15 mouse cellular contexts compared by ENCODE assay signal in the genomic region with DNA sequence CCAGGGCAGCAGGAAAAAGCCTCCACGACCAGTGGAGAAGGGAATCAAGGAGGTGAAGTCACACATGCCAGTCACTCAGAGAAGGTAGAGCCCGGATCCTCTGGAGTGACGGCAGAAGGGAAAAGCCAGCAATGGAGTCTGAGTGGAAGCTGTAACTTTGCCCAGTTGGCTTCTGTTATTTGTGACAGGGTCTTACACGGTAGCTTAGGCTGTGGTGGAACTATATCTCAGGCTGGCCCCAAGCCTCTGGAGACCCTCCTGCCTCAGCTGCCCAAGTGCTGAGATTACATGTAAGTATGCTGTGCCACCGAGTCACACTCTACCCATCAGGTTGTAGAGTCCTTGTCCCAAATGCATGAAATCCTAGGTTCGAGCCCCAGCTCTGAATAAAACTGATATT. TPM values are rescaled to one million over a fixed set of nuclear protein-coding genes. Genes with fewer than 3 reads are reported as not detected.
DNase-seq lines count a peak whose midpoint lies in the region; ATAC-seq and TF ChIP-seq lines count a peak whose summit lies in the region.
"Had no signal": no experiment of that assay in that cellular context is flagged by ENCODE, and none has a peak within 500 bp of the region (broad histone marks: within the 10 kb centered on the region; RNA-seq: fewer than 3 reads in every experiment).

No protein-coding gene starts in this region.

- H3K27ac ChIP-seq in gastrocnemius, adult 2 months: peak overlapping the region; percentile 95; the same call in 1 of the 2 replicates
- no peak overlapping the region for H3K27ac ChIP-seq in liver, embryonic 11.5 days (ENCODE audit: low read depth, low read length)
- H3K27ac ChIP-seq in heart, embryonic 16.5 days (ENCODE audit: low read length): no peak overlapping the region
- peak overlapping the region; percentile 85 for H3K27ac ChIP-seq in small intestine, adult 2 months (ENCODE audit: insufficient read depth, low read depth, low read length)
- H3K27ac ChIP-seq: midbrain, embryonic 13.5 days had no signal

- ATAC-seq in liver, embryonic 11.5 days (replicated peaks; ENCODE audit: low FRiP score): no peak
- no peak for ATAC-seq in heart, embryonic 16.5 days (replicated peaks; ENCODE audit: extremely low read depth, insufficient read depth, low FRiP score)
- ATAC-seq: forebrain, embryonic 16.5 days; midbrain, embryonic 13.5 days had no signal

- TF ChIP-seq POLR2A in small intestine, adult 2 months (IDR thresholded peaks at IDR 0.05; ENCODE audit: low read depth, low read length): no peak

- H3K4me1 ChIP-seq in liver, embryonic 11.5 days (replicated peaks; ENCODE audit: control insufficient read depth, insufficient read depth, low read length): peaks cover 41% of the 10 kb centered on the region
- H3K4me1 ChIP-seq in heart, embryonic 16.5 days (ENCODE audit: control insufficient read depth, insufficient read depth, low read length): peaks cover 38% of the 10 kb centered on the region
- peaks cover 39% of the 10 kb centered on the region for H3K4me1 ChIP-seq in small intestine, adult 2 months (ENCODE audit: control insufficient read depth, insufficient read depth, insufficient read length, low read length)

- peak overlapping the region; percentile 98 for H3K4me2 ChIP-seq in liver, embryonic 11.5 days
- H3K4me2 ChIP-seq in heart, embryonic 16.5 days (ENCODE audit: low read depth, low read length): peak overlapping the region; percentile 83; the same call in 1 of the 2 replicates

- no peak for DNase-seq in gastrocnemius, adult 2 months
- no peak for DNase-seq in gastrocnemius, adult 18-20 months (ENCODE audit: low spot score)
- DNase-seq in liver, embryonic 11.5 days (ENCODE audit: low spot score): no peak
- DNase-seq in liver: no peak
- no peak for DNase-seq in yolk sac, embryonic 10.5 days (ENCODE audit: low spot score)
- no peak for DNase-seq in gastrocnemius, postnatal 10 days
- DNase-seq: kidney, adult 9 months; right cerebral cortex, postnatal 4 days had no signal

- 90% methylated on average over 6 of the region's 6 CpGs for WGBS in liver, embryonic 11.5 days
- WGBS in heart, embryonic 16.5 days: 88% methylated on average over 6 of the region's 6 CpGs
- 77% methylated on average over 6 of the region's 6 CpGs for WGBS in small intestine, adult 2 months

- peaks cover 13% of the 10 kb centered on the region for H3K36me3 ChIP-seq in liver, embryonic 11.5 days (ENCODE audit: control insufficient read depth, insufficient read depth, low read length)
- H3K36me3 ChIP-seq in heart, embryonic 16.5 days (ENCODE audit: control insufficient read depth, insufficient read depth): peaks cover 11% of the 10 kb centered on the region; the same call in 1 of the 2 replicates
- peaks cover 7% of the 10 kb centered on the region for H3K36me3 ChIP-seq in small intestine, adult 2 months (ENCODE audit: control insufficient read depth, insufficient read depth, low read length)

- intact Hi-C loops in gastrocnemius, adult 2 months (cut with DNase I): no loop called here

- no peak for TF ChIP-seq CTCF in gastrocnemius, adult 2 months (IDR thresholded peaks at IDR 0.05)
- no peak for TF ChIP-seq CTCF in small intestine, adult 2 months (IDR thresholded peaks at IDR 0.05; ENCODE audit: extremely low read depth, insufficient read length, insufficient replicate concordance, low read depth, low read length)

- peak overlapping the region; percentile 89 for H3K4me3 ChIP-seq in gastrocnemius, adult 2 months
- H3K4me3 ChIP-seq in liver, embryonic 11.5 days (ENCODE audit: low read depth, low read length): peak overlapping the region; percentile 47; the same call in 1 of the 2 replicates
- H3K4me3 ChIP-seq in heart, embryonic 16.5 days (ENCODE audit: low read length): peak overlapping the region; percentile 72
- peak overlapping the region; percentile 80 for H3K4me3 ChIP-seq in small intestine, adult 2 months (ENCODE audit: low read depth, low read length)

- H3K27me3 ChIP-seq in liver, embryonic 11.5 days (replicated peaks; ENCODE audit: control insufficient read depth, insufficient read depth, low read length): no peaks in the 10 kb centered on the region
- H3K27me3 ChIP-seq in heart, embryonic 16.5 days (ENCODE audit: control insufficient read depth, insufficient read depth, low read length): no peaks in the 10 kb centered on the region
- no peaks in the 10 kb centered on the region for H3K27me3 ChIP-seq in small intestine, adult 2 months (ENCODE audit: control insufficient read depth, insufficient read depth, low read length)
- H3K27me3 ChIP-seq: midbrain, embryonic 13.5 days had no signal

- H3K9ac ChIP-seq in liver, embryonic 11.5 days (ENCODE audit: low read depth, low read length): no peak overlapping the region
- no peak overlapping the region for H3K9ac ChIP-seq in heart, embryonic 16.5 days (ENCODE audit: low read length)

- H3K9me3 ChIP-seq in liver, embryonic 11.5 days (ENCODE audit: control insufficient read depth, low read length): no peaks in the 10 kb centered on the region
- H3K9me3 ChIP-seq in heart, embryonic 16.5 days (replicated peaks; ENCODE audit: control insufficient read depth, low read length): no peaks in the 10 kb centered on the region
- H3K9me3 ChIP-seq: midbrain, embryonic 13.5 days had no signal

RNA-seq across cellular contexts. Expression of a gene that starts 1.0 kb away (rescaled TPM):
- 10 to 100 TPM; 26.5 to 30.2 TPM for total RNA-seq in gastrocnemius, adult 2 months (2021)
- 10 to 100 TPM; 27.5 to 40.9 TPM for total RNA-seq in gastrocnemius, adult 18-20 months (2021)
- 8.3 and 9.4 TPM in 2 replicates for polyA plus RNA-seq in liver, embryonic 11.5 days (2014; fragmentation: Nextera tagmentation; extraction: Ambion mirVana)
- polyA plus RNA-seq in heart, embryonic 16.5 days (2015; fragmentation: Nextera tagmentation; extraction: Ambion mirVana): 15.9 and 20.6 TPM in 2 replicates
- 148 and 353 TPM in 2 replicates for polyA plus RNA-seq in small intestine, adult 2 months (2012; rRNA removed)
- total RNA-seq in gastrocnemius, postnatal 10 days (2021): 10 to 100 TPM; 23.3 to 28.3 TPM

RNA-seq across cellular contexts. Expression of a gene that starts 2.9 kb away (rescaled TPM):
- total RNA-seq in gastrocnemius, adult 2 months (2021): not detected
- 1 to 10 TPM in 1 of 2 experiments, not detected in 1; 1.7 TPM for total RNA-seq in gastrocnemius, adult 18-20 months (2021)
- polyA plus RNA-seq in liver, embryonic 11.5 days (2014; fragmentation: Nextera tagmentation; extraction: Ambion mirVana): 0.41 TPM in 1 of 2 replicates, not detected in the other
- polyA plus RNA-seq in heart, embryonic 16.5 days (2015; fragmentation: Nextera tagmentation; extraction: Ambion mirVana): 0.75 TPM in 1 of 2 replicates, not detected in the other
- polyA plus RNA-seq in small intestine, adult 2 months (2012; rRNA removed): 0.76 and 2.9 TPM in 2 replicates
- 1 to 10 TPM in 1 of 2 experiments, not detected in 1; 1.5 TPM for total RNA-seq in gastrocnemius, postnatal 10 days (2021)
- total RNA-seq: hematopoietic stem cell, adult 5-6 weeks; layer of hippocampus, postnatal 25 days had no signal
- polyA plus RNA-seq: forebrain, embryonic 16.5 days; neural tube, embryonic 14.5 days had no signal

RNA-seq across cellular contexts. Expression of a gene that starts 3.8 kb away (rescaled TPM):
- 1 to 10 TPM in 1 of 2 experiments, not detected in 1; 2.4 TPM for total RNA-seq in gastrocnemius, adult 2 months (2021)
- 10 to 100 TPM in 1 of 2 experiments, 1 to 10 TPM in 1; 7.9 to 10.3 TPM for total RNA-seq in gastrocnemius, adult 18-20 months (2021)
- 45.6 and 75.0 TPM in 2 replicates for polyA plus RNA-seq in liver, embryonic 11.5 days (2014; fragmentation: Nextera tagmentation; extraction: Ambion mirVana)
- polyA plus RNA-seq in heart, embryonic 16.5 days (2015; fragmentation: Nextera tagmentation; extraction: Ambion mirVana): 61.0 and 78.5 TPM in 2 replicates
- polyA plus RNA-seq in small intestine, adult 2 months (2012; rRNA removed): 1.6 and 3.7 TPM in 2 replicates
- 1 to 10 TPM; 2.5 to 8.2 TPM for total RNA-seq in gastrocnemius, postnatal 10 days (2021)

RNA-seq across cellular contexts. Expression of a gene that starts 7.5 kb away (rescaled TPM):
- 10 to 100 TPM; 19.4 to 21.7 TPM for total RNA-seq in gastrocnemius, adult 2 months (2021)
- total RNA-seq in gastrocnemius, adult 18-20 months (2021): 10 to 100 TPM; 12.9 to 16.9 TPM
- 19.8 and 52.9 TPM in 2 replicates for polyA plus RNA-seq in liver, embryonic 11.5 days (2014; fragmentation: Nextera tagmentation; extraction: Ambion mirVana)
- 15.4 and 38.5 TPM in 2 replicates for polyA plus RNA-seq in heart, embryonic 16.5 days (2015; fragmentation: Nextera tagmentation; extraction: Ambion mirVana)
- polyA plus RNA-seq in small intestine, adult 2 months (2012; rRNA removed): 9.5 and 26.4 TPM in 2 replicates
- total RNA-seq in gastrocnemius, postnatal 10 days (2021): 10 to 100 TPM; 17.5 to 23.1 TPM

RNA-seq across cellular contexts. Expression of a gene that starts 7.6 kb away (rescaled TPM):
- under 1 TPM; 0.14 to 0.61 TPM for total RNA-seq in gastrocnemius, adult 2 months (2021)
- total RNA-seq in gastrocnemius, adult 18-20 months (2021): under 1 TPM in 1 of 2 experiments, not detected in 1; 0.84 TPM
- polyA plus RNA-seq in liver, embryonic 11.5 days (2014; fragmentation: Nextera tagmentation; extraction: Ambion mirVana): 4.5 and 5.4 TPM in 2 replicates
- polyA plus RNA-seq in heart, embryonic 16.5 days (2015; fragmentation: Nextera tagmentation; extraction: Ambion mirVana): 1.6 and 2.4 TPM in 2 replicates
- 1.3 and 2.7 TPM in 2 replicates for polyA plus RNA-seq in small intestine, adult 2 months (2012; rRNA removed)
- 1 to 10 TPM; 1.9 to 4.6 TPM for total RNA-seq in gastrocnemius, postnatal 10 days (2021)

Comparison
In these comparisons a context has a peak if more than half of its experiments do, and no peak if none do; other contexts are left out.
1. H3K27ac ChIP-seq: peak in gastrocnemius, adult 2 months (single experiment) and small intestine, adult 2 months (single experiment); none in liver, embryonic 11.5 days (single experiment) and heart, embryonic 16.5 days (single experiment).
2. Peak in every context shown above with its lines, with median percentiles within 50 percentile points of each other: H3K4me3 ChIP-seq.